Mouse (Mus musculus) left cerebral cortex, adult 18-20 months (tissue): Measurements from ENCODE around the gene Syt13. TPM values are rescaled to one million over a fixed set of nuclear protein-coding genes. Genes with fewer than 3 reads are reported as not detected.
A peak's percentile ranks its signal among the peaks of the same experiment; 100 is the strongest.

Experiments
- DNase-seq, 2 experiments: peaks; one replicate each; pipeline ENCODE4 v3.0.0; 2021 to 2022; ENCODE audit warnings: low spot score in 2 of 2, mixed read lengths in 1 of 2
- total RNA-seq, 2 experiments: library from RNA; stranded (reverse); gene quantifications; 2 replicates each; pipeline ENCODE4 v1.2.3; 2021

The Syt13 gene
- total RNA-seq, 2 experiments from 2014 or later: 191 to 202 TPM

DNA sequence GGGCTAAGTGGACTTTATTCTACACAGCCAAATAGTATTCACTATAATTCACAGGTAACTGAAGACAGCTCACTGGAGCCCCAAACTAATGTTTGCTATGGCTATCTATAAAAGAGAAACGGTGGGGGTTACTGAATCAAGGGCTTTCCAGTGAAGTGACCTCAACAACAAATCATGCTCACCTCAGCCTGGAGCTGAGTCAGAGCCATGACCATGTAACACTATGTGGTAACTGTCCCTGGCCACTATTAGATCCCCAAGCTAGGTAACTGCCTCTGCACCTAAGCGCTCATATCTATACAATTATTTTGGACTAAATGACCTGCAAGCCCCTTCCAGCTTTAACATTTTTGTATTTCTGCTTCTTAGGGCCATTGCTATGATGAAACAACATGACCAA is 42.0 kb downstream of the Syt13 start:
- no peak for DNase-seq

DNA sequence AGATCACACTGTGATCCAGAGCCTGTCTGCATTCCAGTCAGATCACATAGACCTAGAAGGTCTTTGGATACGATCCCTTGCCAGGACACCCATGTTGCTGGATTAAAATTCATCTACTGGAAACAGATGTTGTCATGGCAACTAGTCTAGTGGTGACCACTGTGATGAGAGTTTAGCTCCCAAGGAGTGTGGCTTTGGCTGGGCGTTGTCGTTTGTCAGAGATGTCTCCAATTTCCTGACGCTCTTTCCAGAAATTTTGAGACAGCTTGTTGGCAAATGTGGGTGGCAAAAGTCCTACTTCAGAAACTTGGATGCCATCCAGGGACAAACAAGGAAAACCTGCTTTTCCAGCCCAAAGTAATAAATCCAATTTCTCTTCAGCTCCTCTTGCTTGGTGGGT is 43.7 kb downstream of the Syt13 start:
- DNase-seq: no peak

DNA sequence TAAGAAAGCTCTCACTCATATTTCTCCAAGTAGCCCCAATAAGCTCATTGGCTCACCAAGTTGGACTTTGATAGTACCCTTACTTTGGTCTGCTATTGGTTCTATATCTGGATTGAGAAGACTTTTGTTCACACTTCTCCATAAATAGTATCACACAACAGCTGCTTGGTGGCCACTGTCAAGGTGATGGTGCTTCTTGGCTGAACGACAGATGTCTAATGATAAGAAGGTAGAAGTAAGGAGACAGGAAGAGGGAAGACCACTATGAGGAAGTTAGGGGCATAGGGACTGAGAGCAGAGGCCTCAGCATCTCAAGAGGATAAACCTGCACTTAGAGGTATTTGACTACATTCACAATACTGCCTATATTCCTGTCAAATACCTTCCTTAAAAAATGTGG is 49.4 kb downstream of the Syt13 start:
- DNase-seq: no peak

DNA sequence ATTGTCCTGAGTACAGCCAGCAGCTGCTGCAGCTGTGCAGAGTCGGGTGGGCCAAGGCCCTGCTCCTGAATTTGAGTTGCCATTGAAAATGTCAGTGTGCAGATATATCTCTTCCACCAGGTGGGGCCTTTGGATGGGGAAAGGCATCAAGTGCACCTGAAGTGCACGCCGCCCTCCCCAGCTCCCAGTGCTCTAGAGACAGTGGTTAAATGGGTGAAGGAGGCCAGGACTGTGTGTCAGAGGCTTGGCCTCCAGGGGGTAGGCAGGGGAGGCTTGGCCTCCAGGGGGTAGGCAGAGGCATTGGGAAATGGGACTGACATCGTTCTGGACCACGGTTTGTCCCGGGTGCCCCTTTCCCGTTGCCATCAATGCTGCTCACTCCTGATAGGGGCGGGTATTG is 51.4 kb downstream of the Syt13 start:
- DNase-seq: no peak

DNA sequence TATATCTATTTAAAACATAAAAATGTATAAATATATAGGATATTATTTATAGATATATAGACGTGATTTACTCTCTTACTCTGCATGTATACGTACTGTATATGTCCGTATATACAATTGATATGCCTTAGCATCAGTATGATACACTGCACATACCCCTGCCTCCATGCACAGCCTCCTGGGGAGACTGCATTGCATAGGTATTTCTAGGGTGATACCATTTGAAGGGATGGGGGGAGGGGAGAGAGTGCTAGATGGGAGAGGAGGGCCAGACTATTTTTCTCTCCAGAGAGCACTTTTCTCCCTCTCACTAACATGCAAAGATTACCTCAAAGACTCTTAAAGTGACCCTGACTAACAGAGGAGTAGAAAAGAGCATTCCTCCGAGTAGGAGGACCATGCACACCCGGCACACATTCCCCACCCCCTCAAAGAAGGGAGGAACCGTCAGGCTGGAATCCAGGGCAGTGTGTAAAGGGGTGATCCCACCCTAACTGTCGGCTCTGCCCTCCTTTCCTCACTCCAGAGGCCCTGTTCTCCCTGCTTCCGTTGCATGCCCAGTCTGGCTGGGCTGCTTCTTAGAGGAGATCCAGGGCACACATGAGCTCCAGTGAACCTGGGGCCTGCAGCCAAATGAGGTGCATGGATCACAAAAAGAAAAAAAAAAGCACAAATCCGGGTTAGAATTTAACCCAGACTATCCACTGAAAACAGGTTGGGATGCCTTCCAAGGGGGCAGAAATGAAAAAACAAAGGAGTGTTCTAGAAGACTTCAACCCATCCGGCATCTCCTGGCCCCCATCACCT is 52.3 kb downstream of the Syt13 start:
- DNase-seq: no peak

DNA sequence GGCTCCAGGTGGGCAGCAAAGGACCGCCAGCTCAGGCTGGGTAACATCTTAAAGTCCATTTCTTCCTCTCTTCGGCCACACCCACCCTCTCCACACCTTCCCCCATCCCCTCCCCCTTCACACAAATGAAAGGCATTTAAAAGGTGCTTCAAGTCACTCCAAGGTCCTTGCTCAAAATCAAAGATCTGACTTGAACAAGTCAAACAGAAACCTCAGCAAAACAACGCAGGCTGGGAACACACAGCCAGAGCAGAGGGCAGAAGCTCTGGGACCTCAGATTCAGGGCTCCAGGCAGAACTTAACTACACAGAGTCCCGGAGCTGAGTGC is 52.9 kb downstream of the Syt13 start:
- DNase-seq: no peak

DNA sequence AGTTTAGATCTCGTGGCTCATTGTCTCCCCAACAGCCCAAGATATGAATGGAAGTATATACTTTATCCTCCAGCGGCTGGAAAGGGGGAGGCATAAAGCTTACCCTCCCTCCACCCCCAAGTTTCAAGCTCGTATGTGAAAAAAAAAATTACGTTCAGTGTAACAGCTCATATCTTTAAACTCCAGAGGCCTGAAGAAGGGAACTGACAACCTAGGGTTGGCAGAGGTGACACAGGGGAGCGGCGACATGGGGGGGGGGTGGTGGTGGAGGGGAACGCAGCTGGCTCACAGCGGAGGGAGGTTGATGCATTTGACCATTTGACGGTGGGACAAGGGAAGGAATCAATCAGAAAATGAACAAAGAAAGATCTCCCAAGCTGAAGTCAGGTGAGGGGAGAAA is 56.2 kb downstream of the Syt13 start:
- DNase-seq: no peak

DNA sequence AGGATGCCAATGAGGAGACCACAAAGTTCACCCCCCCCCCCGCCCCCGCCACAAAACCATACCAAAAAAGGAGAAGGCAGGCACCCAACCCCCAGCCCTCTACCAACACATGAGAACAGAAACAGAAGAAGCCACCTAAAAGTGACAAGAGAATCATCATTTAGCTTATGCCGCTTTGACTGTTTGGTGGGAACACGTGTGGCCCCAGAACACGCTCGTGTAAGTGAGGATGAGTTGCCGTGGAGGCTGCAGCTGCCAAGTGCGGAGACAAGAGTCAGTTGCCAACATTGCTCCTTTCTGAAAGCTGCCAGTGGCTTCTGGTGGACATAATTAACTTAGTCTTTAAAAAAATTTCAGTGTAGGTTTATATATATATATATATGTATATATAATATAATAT is 56.6 kb downstream of the Syt13 start:
- no peak for DNase-seq

DNA sequence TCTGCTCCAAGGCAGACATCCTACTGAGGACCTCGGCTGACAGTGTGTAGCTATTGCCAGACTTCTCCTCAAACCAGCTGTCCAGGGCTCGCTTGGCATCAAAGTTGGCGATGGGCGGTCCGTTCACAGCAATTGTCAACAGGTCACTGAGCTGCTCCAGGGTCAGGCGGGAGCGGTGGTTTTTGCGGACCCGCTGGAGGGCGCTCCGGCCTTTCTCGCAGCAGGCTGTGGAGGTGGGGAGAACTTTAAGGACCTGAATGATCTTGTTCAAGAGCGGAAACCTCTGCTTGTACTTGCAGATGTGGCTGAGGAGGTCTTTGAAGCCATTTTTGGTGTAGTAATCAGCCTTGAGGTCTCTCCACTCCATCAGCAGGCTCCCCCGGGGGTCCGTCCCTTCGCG is 57.2 kb downstream of the Syt13 start:
- no peak for DNase-seq

DNA sequence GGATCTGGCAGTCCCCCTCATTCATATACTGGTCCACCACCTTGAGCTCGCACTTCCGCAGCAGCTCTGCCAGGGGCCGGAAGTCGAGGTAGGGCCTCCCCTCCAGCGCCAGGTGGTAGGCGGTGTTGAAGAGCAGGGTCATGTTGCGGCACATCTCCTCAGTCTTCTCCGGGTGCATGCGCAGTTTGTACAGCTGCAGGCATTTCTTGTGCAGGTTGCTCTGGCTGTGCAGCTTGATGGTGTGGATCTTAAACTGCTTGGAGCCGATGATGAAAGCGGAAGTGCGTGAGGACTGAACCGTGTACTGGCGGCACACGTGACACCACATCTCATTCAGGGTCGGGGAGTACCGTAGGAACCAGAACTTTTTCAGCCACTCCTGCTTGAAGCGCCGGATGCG is 58.7 kb downstream of the Syt13 start:
- no peak for DNase-seq

DNA sequence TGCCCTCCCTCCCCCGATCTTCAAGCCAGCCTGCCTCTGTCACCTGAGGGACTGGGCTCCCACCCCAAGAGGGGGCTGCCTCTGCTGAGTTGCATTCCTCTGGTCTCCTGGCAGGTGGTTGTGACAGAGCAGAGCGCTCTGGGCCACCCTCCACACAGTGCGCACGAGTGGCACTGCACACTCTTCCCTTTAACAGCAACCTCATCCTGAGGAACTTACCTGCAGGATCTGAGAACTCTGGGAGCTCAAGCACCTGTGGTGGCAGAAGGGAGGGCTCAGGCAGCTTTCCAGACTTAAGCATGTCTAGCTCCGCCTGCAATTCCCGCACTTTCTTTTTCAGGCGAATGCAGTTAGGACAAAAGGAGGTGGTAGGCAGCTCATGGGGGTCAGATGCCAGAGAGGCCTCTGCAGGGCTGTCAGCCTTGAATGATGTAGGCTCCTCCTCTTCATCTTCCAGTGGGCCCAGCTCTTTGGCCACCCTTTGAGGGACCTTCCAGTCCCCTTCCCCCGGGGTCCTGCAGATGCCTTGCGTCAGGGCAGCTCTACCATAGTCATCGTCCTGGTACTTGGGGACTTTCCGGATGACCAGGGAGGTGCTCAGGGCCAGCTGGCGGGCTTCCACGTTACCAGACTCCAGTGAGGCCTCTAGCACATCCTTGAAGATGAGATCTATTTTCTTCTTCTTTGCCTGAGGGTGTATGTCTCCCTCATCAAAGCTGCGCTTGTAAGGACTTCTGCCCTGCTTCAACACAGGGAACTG is 60.3 kb downstream of the Syt13 start:
- DNase-seq: no peak

DNA sequence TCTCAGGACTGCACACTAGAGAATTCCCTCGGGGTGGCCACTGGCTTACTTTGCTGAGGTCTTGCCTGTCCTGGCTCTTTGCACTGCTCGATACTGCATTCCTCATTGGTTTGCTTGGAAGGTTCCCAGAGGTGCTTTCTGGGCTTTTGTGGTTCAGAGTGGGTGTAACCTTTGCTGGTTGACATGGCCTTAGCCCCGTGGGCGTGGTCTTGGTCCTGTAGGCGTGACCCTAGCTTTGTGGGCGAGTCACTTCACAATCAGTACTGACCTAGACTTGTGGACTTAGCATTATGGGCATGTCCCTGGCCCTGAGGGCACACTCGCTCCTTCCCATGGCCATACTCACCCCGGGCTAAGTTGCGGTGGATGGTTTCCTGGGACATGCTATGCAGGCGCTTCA is 65.3 kb downstream of the Syt13 start:
- DNase-seq: no peak

DNA sequence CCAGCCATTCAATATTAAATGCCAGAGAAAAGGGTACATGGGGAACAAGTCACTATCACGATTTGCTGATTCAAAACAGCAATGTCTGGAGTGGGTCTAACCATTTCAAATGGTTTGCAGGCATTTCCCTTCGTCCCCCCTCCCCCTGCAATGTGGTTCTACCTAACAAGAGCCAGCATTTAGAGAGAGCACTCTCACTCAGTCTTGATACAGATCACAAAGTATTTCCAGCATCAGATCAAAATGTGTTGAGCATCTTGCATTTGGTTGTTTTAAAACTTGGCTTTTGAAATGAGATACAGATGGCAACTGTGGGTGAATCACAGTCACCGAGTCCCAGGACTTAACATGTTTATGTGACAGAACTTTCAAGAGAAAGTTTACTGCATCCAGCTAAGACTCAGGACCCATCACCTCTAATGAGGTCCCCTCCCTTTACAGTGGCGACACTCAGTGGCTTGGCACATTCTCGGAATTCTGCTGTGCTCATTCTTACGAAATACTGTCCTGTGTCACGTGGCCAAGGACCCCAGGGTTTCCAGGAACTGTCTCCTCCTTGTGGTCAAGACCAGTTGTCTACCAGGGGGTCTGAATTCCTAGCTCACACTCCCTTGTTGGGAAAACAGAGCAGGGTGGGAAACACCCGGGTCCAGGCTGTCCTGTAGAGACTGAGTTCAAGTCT is 67.8 kb downstream of the Syt13 start:
- no peak for DNase-seq

DNA sequence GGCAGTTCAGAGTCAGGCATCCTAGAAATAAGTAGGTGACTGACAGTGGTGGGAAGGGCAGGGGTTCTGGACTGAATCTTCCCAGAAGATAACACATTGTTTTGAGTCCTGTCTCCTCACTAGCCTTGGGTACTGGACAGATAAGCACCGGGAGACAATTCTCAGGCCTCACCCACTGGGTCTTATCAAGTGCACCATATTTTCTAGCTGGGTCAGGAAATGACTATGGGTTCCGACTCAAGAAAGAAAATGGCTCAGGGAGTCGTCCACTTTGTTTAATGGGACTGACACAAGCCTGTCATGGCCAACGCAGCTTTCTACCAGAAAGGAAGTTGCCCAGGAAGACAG is 68.3 kb downstream of the Syt13 start:
- no peak for DNase-seq

DNA sequence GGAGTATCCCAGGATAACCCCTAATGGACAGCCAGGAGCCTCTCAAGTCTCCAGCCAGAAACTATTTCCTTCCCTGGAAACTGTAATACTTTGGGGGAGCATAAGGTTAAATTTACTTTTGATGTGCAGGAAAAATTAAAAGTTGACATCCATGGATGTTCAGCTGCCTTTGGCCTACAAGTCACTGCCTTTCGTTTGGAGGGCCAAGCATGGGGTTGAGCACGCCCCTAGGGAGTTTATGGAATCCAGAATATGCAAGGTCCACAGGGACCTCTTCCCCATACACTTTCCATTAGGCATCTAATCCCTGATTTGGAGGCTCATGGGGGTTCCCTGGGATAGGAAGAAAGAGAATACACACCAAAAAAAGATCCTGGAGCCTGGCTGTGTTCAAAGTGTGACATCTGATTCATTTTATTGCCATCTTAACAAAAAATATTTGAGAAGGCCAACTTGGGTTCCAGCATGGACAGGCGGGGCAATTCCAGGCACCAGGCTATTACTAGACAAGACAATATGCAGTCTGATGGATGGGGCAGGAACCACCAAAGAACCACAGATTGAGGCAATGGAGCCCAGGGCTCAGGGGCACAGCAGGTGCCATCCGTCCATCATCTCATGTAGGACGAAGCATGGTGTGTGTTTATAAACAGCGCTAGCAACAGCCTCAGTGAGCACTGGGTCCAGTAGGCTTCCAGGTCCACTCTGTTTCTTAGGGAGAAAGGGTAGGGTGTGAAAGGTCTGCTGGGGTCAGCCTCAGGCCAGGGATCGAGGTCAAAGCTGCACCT is 69.6 kb downstream of the Syt13 start:
- DNase-seq: no peak

DNA sequence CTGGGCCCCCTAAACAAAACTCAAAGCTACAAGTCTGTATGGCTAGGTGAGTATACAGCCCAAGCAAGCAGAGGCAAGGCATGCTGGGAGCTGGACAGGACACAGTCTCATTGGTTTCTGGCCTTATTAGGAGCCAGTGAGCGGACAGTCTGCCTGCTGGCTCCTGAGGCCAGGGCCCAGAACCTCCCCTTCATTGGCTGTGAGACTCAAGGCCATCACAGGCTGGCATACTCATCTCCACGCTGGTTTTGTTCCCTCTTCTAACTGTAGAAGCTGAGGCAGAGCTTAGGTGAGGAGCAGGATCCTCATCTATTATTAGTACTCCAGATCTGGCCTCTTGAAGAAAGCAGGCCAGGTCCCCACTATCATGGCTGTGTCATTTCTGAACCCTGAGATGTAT is 70.3 kb downstream of the Syt13 start:
- no peak for DNase-seq

DNA sequence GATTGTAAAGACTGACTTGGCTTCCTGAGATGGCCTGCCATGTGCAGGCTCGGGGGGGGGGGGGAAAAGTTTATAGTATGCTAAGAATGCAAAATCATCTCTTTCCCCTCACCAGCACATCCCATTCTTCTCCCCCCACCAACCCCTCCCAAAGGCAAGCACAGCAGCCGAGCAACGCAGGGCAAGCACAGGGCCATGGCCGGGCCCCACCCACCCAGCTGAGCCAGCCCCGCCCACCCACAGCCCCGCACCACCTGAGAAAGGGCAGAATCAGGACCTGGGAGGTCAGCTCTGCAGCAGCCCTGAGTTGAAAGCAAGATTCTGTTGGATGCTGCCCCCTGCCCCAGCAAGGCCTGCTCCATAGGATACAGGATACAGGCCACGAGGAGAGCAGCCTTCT is 70.7 kb downstream of the Syt13 start:
- DNase-seq: no peak

DNA sequence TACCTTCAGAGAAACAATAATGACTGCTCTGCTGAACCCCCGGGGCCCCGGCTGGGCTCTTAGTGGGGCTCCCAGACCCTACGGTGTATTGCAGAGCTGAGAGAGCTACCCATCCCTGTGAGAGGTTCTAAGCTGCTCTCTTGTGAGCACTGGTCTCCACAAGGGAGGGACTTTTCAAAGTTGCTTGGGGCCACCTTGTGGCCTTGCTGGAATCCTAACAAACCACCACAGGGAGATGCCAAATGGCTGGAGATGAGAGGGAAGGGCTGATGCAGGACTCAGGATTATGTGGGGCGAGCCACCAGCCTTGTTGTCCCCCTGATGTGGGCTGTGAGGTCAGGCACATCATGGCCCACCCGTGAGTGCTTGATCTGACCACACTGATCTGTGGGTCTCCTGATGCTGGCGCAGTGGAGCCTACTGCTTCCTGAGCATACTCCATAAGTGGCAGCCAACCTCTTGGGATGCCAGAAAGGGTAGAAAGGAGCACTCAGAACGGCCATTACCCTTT is 72.3 kb downstream of the Syt13 start:
- no peak for DNase-seq

DNA sequence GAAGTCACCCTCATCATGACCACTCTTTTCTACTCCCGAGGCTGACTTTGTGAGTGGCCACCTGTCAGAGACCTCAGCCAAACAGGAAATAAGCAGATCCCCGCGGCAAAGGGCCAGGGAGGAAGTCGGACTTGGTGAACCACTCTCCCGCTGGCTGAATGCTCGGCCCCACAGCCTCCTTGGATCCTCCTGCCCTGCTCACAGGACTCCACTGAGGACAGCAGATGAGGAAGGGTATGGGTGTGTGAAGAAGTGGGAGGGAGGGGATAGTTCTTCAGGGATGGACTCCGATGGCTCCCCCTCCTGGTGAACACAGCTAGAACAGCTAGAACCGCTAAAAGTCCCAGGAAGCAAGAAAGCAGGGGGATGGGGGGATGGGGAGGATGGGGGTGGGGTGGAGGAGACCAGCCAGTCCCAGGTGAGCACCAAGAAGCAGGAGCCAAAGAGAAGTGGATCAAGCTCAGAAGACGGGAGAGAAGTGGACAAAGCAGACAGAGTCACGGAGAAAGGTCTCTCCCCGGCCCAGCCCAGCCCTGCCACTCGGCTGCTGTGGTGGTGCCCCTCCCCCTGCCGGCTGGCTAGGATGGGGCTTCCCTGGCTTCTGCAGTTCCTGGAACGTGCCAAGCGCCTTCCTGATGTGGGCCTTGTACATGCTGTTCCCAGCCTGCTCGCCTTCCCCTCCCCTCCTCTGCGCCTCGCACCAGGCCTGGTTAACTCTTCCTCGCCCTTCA is 73.2 kb downstream of the Syt13 start:
- DNase-seq: peak; percentile 49 to 57

DNA sequence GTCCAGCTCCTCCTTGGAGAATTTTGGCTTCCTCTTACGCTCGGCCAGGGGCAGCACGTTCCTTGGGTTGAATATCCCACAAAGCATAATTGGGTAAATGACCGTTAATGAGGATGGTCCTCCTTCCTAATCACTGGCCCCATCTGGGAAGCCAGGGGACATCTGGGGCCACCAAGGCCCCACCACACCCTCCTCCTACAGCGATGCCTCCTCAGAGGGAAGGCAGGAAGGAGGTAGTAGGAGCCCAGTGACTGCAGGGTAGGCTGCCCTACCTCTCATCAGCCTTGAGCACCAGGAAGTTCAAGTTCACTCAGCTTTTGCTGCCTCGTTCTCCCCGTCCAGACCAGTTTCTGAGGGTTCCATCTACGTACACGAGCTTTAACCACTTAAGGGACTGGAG is 74.7 kb downstream of the Syt13 start:
- DNase-seq: no peak

DNA sequence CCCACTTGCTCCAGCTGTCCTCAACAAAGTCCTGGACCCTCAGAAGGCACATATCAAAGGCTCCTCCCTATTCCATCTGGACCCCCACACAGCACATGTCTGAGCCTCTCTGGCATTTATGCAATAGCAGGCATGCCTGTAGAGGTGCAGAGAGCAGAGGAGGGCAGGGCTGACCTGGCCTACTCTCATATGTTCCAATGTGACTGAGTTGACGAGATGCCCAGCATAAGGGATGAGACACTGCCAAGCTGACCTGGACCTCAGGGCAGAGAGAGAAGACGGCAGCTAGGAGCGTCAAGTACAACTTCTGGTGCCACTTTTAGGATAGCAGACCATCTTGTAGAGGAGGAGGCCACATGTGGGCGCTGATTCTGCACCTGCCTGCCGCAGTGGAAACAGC is 77.1 kb downstream of the Syt13 start:
- no peak for DNase-seq
